Mouse (Mus musculus) liver, embryonic 14.5 days (tissue): ENCODE results near the gene Sh3rf1.

Source experiments
- CTCF ChIP-seq: IDR thresholded peaks from 2 replicates; pipeline ENCODE4 v1.5.1; 2016; ENCODE audit warnings: antibody characterized with exemption, low read depth, control low read depth
- EP300 ChIP-seq: IDR thresholded peaks from 2 replicates; pipeline ENCODE4 v1.6.1; 2016; ENCODE audit warnings: antibody characterized with exemption, low read depth

- no peak for TF ChIP-seq CTCF
- no peak for TF ChIP-seq EP300
These were observed 163.0 kb downstream of the Sh3rf1 start for GRCm38 (mm10) chr8:61386645-61387044.
